Mouse (Mus musculus): ENCODE results near the gene 9930021J03Rik.

GRCm38 (mm10) chr19:29664934-29665333, 140.9 kb downstream of the 9930021J03Rik start:
- TF ChIP-seq POLR2A (IDR thresholded peaks at IDR 0.05; ENCODE audit: insufficient read depth, low read depth, low read length) = no peak
- TF ChIP-seq EP300 (IDR thresholded peaks at IDR 0.05; ENCODE audit: insufficient read depth, low read depth, low read length) = no peak
- TF ChIP-seq CTCF (IDR thresholded peaks at IDR 0.05) = no peak

All from heart, adult 2 months (tissue).